Comparison of ENCODE assay signal across 8 mouse cellular contexts in genomic region chr5:122500563-122500962, GRCm38 (mm10). TPM values are rescaled to one million over a fixed set of nuclear protein-coding genes. Genes with fewer than 3 reads are reported as not detected.
DNase-seq lines count a peak whose midpoint lies in the region; ATAC-seq and TF ChIP-seq lines count a peak whose summit lies in the region.

No protein-coding gene starts in this region.

- H3K9me3 ChIP-seq in heart, embryonic 14.5 days (ENCODE audit: control insufficient read depth, low read length), result no peaks in the 10 kb centered on the region
- H3K9me3 ChIP-seq in ES-E14 (ENCODE audit: control insufficient read depth, insufficient read depth, low read depth, low read length), result no peaks in the 10 kb centered on the region
- no peaks in the 10 kb centered on the region for H3K9me3 ChIP-seq in forebrain, postnatal 0 days (ENCODE audit: low read length)
- no peaks in the 10 kb centered on the region for H3K9me3 ChIP-seq in liver, postnatal 0 days (ENCODE audit: low read length)

- in situ Hi-C loops in ES-E14 (cut with MboI; ENCODE audit: low sequenced_read_pairs in 2 of 2, unreplicated experiment in 2 of 2), result no loop called here

- H3K36me3 ChIP-seq in heart, embryonic 14.5 days (ENCODE audit: control insufficient read depth, insufficient read depth, low read length), result peaks cover 51% of the 10 kb centered on the region
- H3K36me3 ChIP-seq in ES-E14 (ENCODE audit: control insufficient read depth, insufficient read depth, low read length, poor library complexity, severe bottlenecking), result peaks cover 8% of the 10 kb centered on the region
- H3K36me3 ChIP-seq in forebrain, postnatal 0 days (ENCODE audit: insufficient read depth), result peaks cover 8% of the 10 kb centered on the region
- H3K36me3 ChIP-seq in liver, postnatal 0 days (replicated peaks; ENCODE audit: insufficient read depth, low read length), result peaks cover 22% of the 10 kb centered on the region

- TF ChIP-seq CTCF in forebrain, postnatal 0 days (IDR thresholded peaks at IDR 0.05; ENCODE audit: low read depth), result no peak
- no peak for TF ChIP-seq CTCF in liver, postnatal 0 days (IDR thresholded peaks at IDR 0.05; ENCODE audit: low read depth)

- no peak for TF ChIP-seq EP300 in liver, postnatal 0 days (IDR thresholded peaks at IDR 0.05; ENCODE audit: low read depth)

- intact Hi-C loops in heart, postnatal 25 days (cut with DNase I), result loop anchor here (5.0 kb wide), 1 partner anchor 277 kb away; the partner anchor contains the start of gene Camkk2

- H3K4me2 ChIP-seq in heart, embryonic 14.5 days (ENCODE audit: low read length), result peak overlapping the region; percentile 83
- H3K4me2 ChIP-seq in forebrain, postnatal 0 days (ENCODE audit: low read depth), result peak overlapping the region; percentile 76
- peak overlapping the region; percentile 98 for H3K4me2 ChIP-seq in liver, postnatal 0 days (ENCODE audit: low read depth, low read length)

- peak overlapping the region; percentile 96 to 98 for H3K4me3 ChIP-seq in heart, embryonic 14.5 days (ENCODE audit: control insufficient read depth in 1 of 2, insufficient read depth in 1 of 2, low read depth in 1 of 2, low read length in 2 of 2)
- H3K4me3 ChIP-seq in ES-E14 (ENCODE audit: insufficient read depth in 1 of 2, low read depth in 1 of 2, low read length in 2 of 2, poor library complexity in 1 of 2, severe bottlenecking in 1 of 2), result peak overlapping the region; percentile 72 to 86
- H3K4me3 ChIP-seq in forebrain, postnatal 0 days (ENCODE audit: low read depth, low read length), result peak overlapping the region; percentile 92
- H3K4me3 ChIP-seq in liver, postnatal 0 days (ENCODE audit: low read depth, low read length), result peak overlapping the region; percentile 88

- no peak for DNase-seq in heart, postnatal 25 days (ENCODE audit: low spot score)
- no peak for DNase-seq in ES-E14 (ENCODE audit: low read depth, low spot score)
- no peak for DNase-seq in forebrain, postnatal 0 days
- no peak for DNase-seq in liver, postnatal 0 days
- no peak for DNase-seq in right cerebral cortex, adult 18-20 months
- no peak for DNase-seq in right cerebral cortex, postnatal 10 days (ENCODE audit: low spot score in 2 of 2)

- no peaks in the 10 kb centered on the region for H3K27me3 ChIP-seq in heart, embryonic 14.5 days (ENCODE audit: control insufficient read depth, insufficient read depth, low read length)
- H3K27me3 ChIP-seq in forebrain, postnatal 0 days (ENCODE audit: insufficient read depth, low read length), result no peaks in the 10 kb centered on the region
- no peaks in the 10 kb centered on the region for H3K27me3 ChIP-seq in liver, postnatal 0 days (ENCODE audit: insufficient read depth, low read length)

- WGBS in heart, embryonic 14.5 days, result 13% methylated on average over 5 of the region's 5 CpGs
- WGBS in forebrain, postnatal 0 days, result 31% methylated on average over 5 of the region's 5 CpGs
- 20% methylated on average over 5 of the region's 5 CpGs for WGBS in liver, postnatal 0 days (ENCODE audit: insufficient replicate concordance)

- peaks cover 3 to 35% of the 10 kb centered on the region in 2 experiments; a peak in 3 of 4 replicates for H3K4me1 ChIP-seq in heart, embryonic 14.5 days (ENCODE audit: control insufficient read depth in 2 of 2, insufficient read depth in 2 of 2, low read length in 2 of 2)
- peaks cover 2 to 9% of the 10 kb centered on the region in 2 experiments; a peak in 3 of 4 replicates for H3K4me1 ChIP-seq in ES-E14 (ENCODE audit: control insufficient read depth in 2 of 2, insufficient read depth in 2 of 2, low read length in 2 of 2, poor library complexity in 1 of 2)
- H3K4me1 ChIP-seq in forebrain, postnatal 0 days (ENCODE audit: insufficient read depth), result peaks cover 26% of the 10 kb centered on the region
- peaks cover 21% of the 10 kb centered on the region for H3K4me1 ChIP-seq in liver, postnatal 0 days (ENCODE audit: insufficient read depth)

- ATAC-seq in heart, embryonic 14.5 days (ENCODE audit: insufficient number of reproducible peaks, insufficient read depth, low FRiP score, low read depth), result no peak
- no peak for ATAC-seq in forebrain, postnatal 0 days
- no peak for ATAC-seq in liver, postnatal 0 days
- no peak for ATAC-seq in monocyte, adult 5-6 weeks (replicated peaks; ENCODE audit: insufficient number of reproducible peaks, low FRiP score, low TSS enrichment, poor library complexity, severe bottlenecking)

- peak overlapping the region; percentile 99 for H3K9ac ChIP-seq in heart, embryonic 14.5 days (ENCODE audit: low read length)
- H3K9ac ChIP-seq in ES-E14 (ENCODE audit: insufficient read depth, low read depth, low read length, poor library complexity, severe bottlenecking), result peak overlapping the region; percentile 94; the same call in 1 of the 2 replicates
- H3K9ac ChIP-seq in forebrain, postnatal 0 days, result peak overlapping the region; percentile 99
- peak overlapping the region; percentile 98 for H3K9ac ChIP-seq in liver, postnatal 0 days (replicated peaks)

- peak overlapping the region; percentile 97 to 100 for H3K27ac ChIP-seq in heart, embryonic 14.5 days (replicated peaks in 1 of 2; ENCODE audit: control insufficient read depth in 1 of 2, insufficient read depth in 1 of 2, low read depth in 2 of 2, low read length in 2 of 2)
- H3K27ac ChIP-seq in ES-E14 (ENCODE audit: insufficient read depth, low read depth, low read length, poor library complexity, severe bottlenecking), result no peak overlapping the region
- peak overlapping the region; percentile 99; the same call in 1 of the 2 replicates for H3K27ac ChIP-seq in forebrain, postnatal 0 days (ENCODE audit: low read depth, low read length)
- peak overlapping the region; percentile 99; the same call in 1 of the 2 replicates for H3K27ac ChIP-seq in liver, postnatal 0 days (ENCODE audit: low read depth)

TF ChIP-seq in ES-E14, 5 proteins besides CTCF, POLR2A, EP300 and RAD21:
- TF ChIP-seq ZNF384 (IDR thresholded peaks at IDR 0.05; ENCODE audit: low read depth, low read length) (no peak), ZC3H11A (IDR thresholded peaks at IDR 0.05; ENCODE audit: borderline replicate concordance, low read depth, low read length) (no peak), MAFK (IDR thresholded peaks at IDR 0.05; ENCODE audit: insufficient read depth, low read depth, low read length) (no peak), HCFC1 (IDR thresholded peaks at IDR 0.05; ENCODE audit: borderline replicate concordance, insufficient read depth, low read length) (no peak), CHD2 (IDR thresholded peaks at IDR 0.05; ENCODE audit: low read depth, low read length) (no peak)

RNA-seq across cellular contexts. Expression of gene Atp2a2, which starts 1.5 kb away (rescaled TPM):
- polyA plus RNA-seq in heart, embryonic 14.5 days (2014; fragmentation: Nextera tagmentation; extraction: Ambion mirVana), result 472 and 483 TPM in 2 replicates
- over 10,000 TPM; 10,772 to 12,207 TPM for total RNA-seq in heart, postnatal 25 days (2021)
- 372 and 457 TPM in 2 replicates for total RNA-seq in ES-E14 (2012; rRNA removed)
- 143 and 178 TPM in 2 replicates for total RNA-seq in forebrain, postnatal 0 days (2014; rRNA removed)
- 28.8 and 37.2 TPM in 2 replicates for polyA plus RNA-seq in forebrain, postnatal 0 days (2015; fragmentation: Nextera tagmentation; extraction: Ambion mirVana)
- polyA plus RNA-seq in liver, postnatal 0 days (2015; fragmentation: Nextera tagmentation; extraction: Ambion mirVana), result 13.5 and 14.8 TPM in 2 replicates
- total RNA-seq in monocyte, adult 5-6 weeks (2017), result 84.0 to 111 TPM (median 86.3 TPM) in 3 replicates

Comparison
In these comparisons a context has a peak if more than half of its experiments do, and no peak if none do; other contexts are left out.
1. RNA of gene Atp2a2, which starts 1.5 kb away (total RNA-seq): 10,772 to 12,207 TPM in heart, postnatal 25 days; 372 to 457 TPM in ES-E14, 143 to 178 TPM in forebrain, postnatal 0 days and 84.0 to 111 TPM in monocyte, adult 5-6 weeks; every median in the first group is over 10 times any median in the second.
2. Peak in every context shown above with its lines, with median percentiles within 50 percentile points of each other: H3K4me2 ChIP-seq, H3K4me3 ChIP-seq and H3K9ac ChIP-seq.